Mouse (Mus musculus): ENCODE measurements around the gene Hist1h2ah.

DNA sequence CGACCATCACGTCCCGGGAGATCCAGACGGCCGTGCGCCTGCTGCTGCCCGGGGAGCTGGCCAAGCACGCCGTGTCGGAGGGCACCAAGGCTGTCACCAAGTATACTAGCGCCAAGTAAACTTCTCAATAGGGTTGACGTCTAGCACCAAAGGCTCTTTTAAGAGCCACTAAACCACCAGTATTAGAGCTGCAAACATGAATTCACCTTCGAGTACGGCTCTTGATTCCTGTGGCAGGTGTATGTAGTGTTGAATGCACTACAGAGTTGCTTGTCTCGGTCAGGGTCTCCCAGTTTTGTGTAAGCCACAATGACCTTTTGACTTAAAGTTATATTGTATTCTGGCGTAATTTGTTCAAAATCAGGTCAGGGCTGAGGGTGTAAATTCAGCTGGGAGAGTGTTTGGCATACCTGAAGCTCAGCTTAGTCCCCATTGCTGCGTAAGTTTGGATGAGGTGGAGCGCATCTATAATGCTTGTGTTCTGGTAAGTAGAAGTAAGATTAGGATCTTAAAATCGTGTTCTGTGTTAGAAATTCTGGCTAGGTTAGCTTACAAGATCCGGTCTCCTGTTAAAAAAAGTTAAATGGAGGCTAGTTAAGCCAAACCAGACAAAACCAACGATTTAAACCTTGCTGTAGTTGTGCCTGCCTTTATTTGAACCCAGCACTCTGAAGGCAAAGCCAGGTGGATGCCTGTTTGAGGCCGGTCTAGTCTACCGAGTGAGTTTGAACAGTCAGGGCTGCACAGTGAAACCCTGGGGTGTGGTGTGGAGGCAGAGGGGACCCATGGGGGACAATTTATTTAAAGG is 985 bp upstream of the Hist1h2ah start:
- TF ChIP-seq CTCF (IDR thresholded peaks at IDR 0.05; ENCODE audit: borderline replicate concordance, control insufficient read depth, extremely low read depth, insufficient read depth, low read length, poor library complexity) (no peak), POLR2A (IDR thresholded peaks at IDR 0.05; ENCODE audit: control insufficient read depth, extremely low read depth, insufficient read depth, low read length, poor library complexity) (no peak)

Measured in thymus, adult 2 months (tissue).